Mouse (Mus musculus) kidney, adult 9 months (tissue): ENCODE results near the gene Fuk.
A peak's percentile ranks its signal among the peaks of the same experiment; 100 is the strongest.
"Not testable (repeated sequence)": the region's sequence is repeated elsewhere in the genome, so short reads cannot be mapped to it uniquely, and the experiment has no call there.

Source experiments
- DNase-seq: peaks from one replicate; pipeline ENCODE4 v3.0.0; 2022

The Fuk gene

GRCm38 (mm10) chr8:110918460-110918859 lies 16.2 kb upstream of the Fuk start:
- DNase-seq: no peak

GRCm38 (mm10) chr8:110918027-110918426 lies 15.7 kb upstream of the Fuk start:
- DNase-seq: no peak

DNA sequence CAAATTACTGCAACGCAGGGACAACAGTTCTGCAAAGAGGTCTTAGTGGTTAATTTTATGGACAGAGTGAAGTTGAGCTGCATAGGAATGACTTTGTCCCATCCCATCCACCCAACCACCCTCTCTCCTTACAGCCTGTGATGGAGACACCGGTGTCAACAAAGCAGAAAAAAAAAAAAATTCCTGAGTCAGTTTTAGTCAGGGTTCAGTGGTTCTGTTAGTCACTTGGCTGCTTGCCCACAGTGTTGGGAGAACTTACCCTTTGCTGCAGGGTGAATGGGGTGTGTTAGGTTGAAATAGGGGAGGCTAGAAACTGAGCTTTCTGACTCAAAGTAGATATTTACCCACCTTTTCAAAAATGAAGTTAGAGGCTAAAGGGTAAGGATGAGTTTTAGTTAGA lies 15.1 kb upstream of the Fuk start:
- peak; percentile 96 for DNase-seq

DNA sequence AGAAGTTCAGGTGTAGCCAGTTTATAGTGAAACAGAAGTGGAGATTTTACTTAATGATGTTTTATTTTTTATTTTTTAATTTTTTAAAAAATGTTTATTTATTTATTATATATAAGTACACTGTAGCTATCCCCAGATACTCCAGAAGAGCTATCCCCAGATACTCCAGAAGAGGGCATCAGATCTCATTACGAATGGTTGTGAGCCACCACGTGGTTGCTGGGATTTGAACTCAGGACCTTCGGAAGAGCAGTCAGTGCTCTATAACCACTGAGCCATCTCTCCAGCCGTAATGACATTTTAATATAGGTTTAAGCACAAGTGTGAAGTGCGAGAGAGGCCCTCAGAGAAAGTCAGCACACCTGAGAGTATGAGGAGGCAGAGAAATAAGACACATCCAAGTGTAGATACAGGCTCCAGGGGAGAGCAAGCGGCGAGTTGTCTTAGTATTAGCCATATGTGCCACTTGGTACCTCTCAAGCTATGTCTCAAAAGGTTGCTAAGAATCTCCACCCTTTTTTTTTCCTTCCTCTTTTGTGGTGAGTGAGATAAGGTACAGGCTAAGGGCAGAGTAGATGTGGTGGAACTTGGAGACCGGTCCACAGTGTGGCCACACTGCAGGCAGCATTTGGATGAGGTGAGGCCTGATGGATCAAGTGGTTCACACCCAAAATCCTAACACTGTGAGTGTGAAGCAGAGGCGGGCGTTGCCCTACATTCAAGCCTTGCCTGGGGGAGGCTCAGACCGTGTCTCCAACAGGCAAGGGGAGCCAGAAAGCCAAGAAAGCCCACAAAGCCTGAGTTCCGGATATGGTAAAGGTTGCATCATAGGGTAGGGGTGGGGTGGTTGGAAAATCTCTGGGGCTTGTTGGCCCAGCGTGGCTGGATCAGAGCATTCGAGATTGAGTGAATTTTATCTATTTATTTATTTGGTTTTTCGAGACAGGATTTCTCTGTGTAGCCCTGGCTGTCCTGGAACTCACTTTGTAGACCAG lies 9.6 kb upstream of the Fuk start:
- DNase-seq: no peak

DNA sequence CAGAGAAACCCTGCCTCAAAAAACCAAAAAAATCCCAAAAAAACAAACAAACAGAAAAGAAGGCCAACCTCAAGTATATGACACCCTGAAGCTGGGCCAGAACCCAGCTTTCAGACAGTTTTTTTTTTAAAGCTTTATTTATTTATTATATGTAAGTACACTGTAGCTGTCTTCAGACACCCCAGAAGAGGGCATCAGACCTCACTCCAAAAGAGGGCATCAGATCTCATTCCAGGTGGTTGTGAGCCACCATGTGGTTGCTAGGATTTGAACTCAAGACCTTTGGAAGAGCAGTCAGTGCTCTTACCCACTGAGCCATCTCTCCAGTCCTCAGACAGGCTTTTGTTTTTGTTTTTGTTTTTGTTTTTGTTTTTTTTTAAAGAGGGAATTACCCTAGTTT lies 7.6 kb upstream of the Fuk start:
- DNase-seq: not testable (repeated sequence)

DNA sequence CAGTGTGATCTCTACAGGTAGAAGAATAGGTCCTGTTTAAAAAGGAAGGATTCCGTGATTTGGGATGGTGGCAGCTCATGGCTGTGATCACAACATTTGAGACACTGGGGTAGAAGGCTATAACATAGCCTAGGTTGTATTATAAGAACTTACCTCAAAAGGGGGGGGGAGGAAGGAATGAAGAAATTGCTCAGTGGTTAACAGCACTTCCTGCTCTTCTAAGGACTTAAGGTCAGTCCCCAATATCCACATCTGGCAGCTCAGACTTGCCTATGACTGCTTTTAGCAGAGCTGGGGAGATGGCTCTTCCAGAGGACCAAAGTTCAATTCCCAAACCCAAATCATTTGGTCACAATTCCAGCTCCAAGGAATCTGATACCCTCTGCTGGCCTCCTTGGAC lies 4.4 kb upstream of the Fuk start:
- DNase-seq: no peak

GRCm38 (mm10) chr8:110905404-110905803 lies 3.1 kb upstream of the Fuk start:
- DNase-seq: no peak

- DNase-seq: no peak
These were observed 284 bp upstream of the Fuk start for GRCm38 (mm10) chr8:110902579-110902965.

DNA sequence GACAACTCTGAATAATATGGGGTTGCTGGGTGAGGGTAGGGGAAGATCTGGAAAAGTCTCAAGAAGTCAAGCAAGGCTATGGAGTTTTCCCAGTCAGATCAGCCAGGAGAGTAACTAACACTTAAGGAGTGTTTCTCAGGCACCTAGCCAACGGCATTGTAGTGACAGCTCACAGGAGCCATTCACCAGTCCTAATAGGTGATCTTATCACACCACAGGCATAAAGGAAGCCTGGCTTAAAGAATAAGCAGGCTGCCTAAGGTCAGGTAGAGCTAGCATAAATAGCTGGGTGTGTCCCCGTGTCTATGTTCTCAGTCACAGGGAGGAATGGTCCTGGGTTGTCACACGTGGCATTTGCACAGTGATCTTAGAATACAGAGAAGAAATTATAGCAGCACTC lies 1.2 kb downstream of the Fuk start:
- DNase-seq: no peak

DNA sequence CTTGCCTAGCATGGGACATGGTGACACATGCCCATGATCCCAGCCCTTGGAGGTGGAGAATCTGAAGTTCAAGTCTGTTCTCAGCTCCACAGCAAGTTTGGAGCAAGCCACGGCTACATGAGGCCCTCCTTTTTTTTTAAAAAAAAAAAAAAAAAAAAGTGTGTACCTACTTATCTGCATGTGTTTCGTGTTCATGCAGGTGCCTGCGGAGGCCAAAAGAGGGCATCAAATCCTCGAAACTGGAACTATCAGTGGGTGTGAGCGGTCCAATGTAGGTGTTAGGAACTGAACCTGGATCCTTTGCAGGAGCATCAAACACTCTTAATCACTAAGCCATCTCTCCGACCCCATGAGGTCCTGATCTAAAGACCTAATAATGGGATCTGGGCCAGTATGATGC lies 4.8 kb downstream of the Fuk start:
- DNase-seq: no peak

DNA sequence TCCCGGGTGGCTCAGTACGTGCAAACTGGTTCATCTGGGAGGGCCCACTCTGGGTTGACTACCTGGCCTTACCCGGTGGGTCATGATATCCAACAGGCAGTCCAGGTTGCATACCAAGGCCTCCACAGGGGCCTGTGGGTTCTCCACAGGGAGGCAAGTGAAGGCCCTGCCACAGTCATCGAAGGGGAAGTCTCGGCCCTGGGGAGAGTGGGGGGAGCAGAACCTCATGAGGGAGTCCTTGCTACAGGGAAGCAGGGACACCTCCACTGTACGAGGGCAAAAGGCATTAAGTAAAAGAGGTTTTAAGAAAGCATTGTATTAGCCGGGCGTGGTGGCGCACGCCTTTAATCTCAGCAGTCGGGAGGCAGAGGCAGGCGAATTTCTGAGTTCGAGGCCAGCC lies 6.5 kb downstream of the Fuk start:
- no peak for DNase-seq

DNA sequence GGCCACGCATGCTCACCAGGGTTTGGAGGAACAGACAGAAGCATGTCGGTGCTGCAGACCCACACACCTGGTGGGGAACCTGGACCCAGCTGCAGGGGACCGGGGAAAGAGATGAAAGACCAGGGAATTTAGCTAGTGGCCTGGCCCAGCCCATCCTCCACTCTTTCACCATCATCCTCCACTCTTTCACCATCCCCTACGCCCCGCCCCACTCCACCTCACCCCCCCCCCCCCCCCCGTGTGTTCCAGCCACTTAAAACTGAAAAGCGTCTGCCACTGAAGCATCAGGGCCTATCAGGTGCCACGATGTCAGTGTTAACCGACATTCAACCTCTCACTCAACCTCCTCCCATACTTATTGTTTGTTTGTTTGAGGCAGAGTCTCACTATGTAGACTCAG lies 7.0 kb downstream of the Fuk start:
- no peak for DNase-seq

DNA sequence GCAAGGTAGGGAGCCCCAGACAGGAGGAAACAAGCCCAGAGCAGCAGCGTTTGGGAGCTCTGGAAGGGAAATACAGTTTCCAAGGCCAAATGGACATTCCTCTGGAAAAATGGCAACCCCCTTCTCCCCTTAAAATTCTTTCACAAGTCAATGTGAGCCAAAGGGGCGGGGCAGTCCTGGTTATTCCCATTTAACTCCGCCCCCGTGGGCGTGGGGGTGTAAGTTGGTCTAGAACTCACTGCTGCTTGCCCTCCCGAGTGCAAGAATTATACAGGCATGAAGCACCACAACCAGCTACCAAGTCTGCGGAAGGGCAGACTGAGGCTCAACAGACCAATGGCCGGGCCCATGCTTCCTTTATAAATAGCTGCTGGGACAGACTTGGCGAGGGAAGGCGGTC lies 7.4 kb downstream of the Fuk start:
- DNase-seq: no peak

- DNase-seq: no peak
These were observed 9.4 kb downstream of the Fuk start for GRCm38 (mm10) chr8:110892913-110893312.

DNA sequence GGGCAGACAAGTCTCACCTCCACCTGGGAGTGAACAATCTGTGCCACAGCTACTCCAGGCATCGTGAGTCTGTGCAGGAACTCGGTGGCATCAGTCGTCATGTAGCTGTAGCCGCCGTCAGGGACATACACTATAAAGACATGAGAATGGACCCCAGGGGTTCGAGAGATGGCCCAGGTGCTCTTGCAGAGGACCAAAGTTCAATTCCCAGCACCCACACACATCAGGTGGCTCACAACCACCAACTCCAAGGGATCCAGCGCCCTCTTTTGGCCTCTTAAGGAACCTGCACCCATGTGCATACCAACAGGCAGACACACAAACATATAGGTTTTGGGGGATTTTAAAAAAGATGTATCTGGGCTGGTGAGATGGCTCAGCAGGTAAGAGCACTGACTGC lies 10.2 kb downstream of the Fuk start:
- no peak for DNase-seq

DNA sequence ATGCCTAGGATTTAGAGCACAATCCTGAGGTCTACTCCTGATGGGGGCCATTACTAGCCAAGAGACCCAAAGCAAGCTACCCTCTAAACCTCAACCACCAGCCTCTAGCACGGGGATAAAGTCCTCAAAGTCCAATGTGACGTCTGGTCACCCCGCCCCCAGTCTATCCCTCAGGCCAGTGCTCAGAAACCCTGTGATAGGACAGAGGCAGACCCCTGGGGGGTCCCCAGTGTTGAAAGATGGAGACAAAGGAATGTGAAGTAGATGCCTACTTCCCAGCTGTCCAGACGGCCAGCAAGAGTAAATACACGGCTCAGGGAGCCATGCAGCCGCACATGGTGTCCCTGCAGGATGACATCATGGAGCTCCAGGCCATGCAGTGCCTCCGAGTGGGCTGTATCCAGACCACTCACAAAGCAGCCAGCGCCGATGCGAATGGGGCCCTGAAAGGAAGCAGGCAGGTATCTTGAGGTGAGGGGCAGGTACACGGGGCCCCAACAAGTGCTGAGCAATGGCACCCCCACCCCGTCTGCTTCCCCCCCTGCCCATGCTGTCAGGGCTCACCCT lies 12.3 kb downstream of the Fuk start:
- no peak for DNase-seq

GRCm38 (mm10) chr8:110888860-110889259 lies 13.4 kb downstream of the Fuk start:
- DNase-seq: no peak

- no peak for DNase-seq
These were observed 13.8 kb downstream of the Fuk start for GRCm38 (mm10) chr8:110888441-110888840.

DNA sequence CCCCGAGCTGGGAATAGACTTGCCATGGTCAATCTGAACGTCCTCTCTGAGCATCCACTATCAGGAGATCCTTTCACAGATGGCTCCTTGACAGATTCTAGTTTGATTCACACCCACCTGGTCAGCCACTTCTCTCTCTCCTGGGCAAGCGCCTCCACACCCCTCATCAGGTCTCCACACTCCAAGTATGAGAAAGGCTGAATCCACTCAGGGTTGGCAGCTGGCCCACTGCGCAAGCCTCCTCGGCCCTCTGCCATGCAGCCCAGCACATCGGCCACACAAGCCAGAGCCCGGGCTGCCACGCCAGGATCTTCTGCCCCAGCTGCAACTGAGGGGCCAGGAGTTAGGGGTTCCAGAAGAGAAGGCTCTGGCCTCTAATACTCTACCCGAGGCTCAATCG lies 14.7 kb downstream of the Fuk start:
- DNase-seq: no peak

DNA sequence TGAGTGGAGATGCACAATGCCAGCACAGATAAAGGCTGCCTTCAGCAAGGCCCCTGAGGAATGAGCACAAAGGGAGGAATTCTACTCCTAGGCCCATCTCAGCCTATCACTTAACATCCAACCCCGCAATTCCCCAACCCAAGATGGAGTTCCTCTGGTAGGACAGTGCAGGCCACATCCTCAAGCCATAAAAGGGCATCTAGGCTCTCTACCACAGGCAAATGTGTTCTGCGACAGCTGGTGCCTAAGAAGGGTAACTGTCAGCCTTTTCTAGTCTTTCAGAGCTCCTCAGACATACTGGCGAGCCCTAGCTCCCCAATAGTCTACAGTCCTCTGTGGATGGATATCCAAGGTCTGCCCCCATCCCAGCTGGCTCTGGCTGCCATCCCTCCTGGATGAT lies 15.7 kb downstream of the Fuk start:
- no peak for DNase-seq

DNA sequence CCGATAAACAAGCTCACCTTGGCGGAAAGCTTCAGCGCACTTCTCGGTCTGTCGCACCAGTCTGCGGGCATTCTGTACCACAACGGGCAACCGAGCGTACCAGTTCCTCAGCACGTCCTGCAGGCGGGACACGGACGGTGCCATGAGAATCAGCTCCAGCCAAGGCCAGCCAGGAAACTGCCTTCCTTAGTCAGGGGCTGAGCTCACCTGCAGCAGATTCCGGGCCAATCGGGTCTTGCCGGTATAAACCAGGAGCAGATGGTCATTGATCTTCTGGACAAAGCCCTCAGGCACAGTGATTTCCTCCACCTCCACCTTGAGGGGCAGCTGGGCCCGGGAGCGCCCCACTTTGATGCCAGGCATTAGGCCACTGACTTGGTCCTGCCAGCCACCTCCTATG lies 18.5 kb downstream of the Fuk start:
- no peak for DNase-seq

GRCm38 (mm10) chr8:110881741-110882310 lies 20.5 kb downstream of the Fuk start:
- no peak for DNase-seq

- DNase-seq: no peak
These were observed 24.4 kb downstream of the Fuk start for GRCm38 (mm10) chr8:110877862-110878261.

- no peak for DNase-seq
These were observed 31.8 kb downstream of the Fuk start for GRCm38 (mm10) chr8:110870501-110870900.
